Mouse (Mus musculus) heart, adult 2 months (tissue): Measurements from ENCODE around the gene Nfkbil1.

Source experiments
- CTCF ChIP-seq: fragments of 200-600 bp; IDR thresholded peaks from 2 replicates; pipeline ENCODE4 v1.8.1; 2022; ENCODE audit warnings: antibody characterized with exemption, mild to moderate bottlenecking, moderate library complexity
- POLR2A ChIP-seq: fragments of 200-500 bp; IDR thresholded peaks from 2 replicates; pipeline ENCODE4 v1.6.1; 2011; ENCODE audit warnings: mild to moderate bottlenecking, low read depth, low read length, control low read depth; ENCODE audit not compliant: insufficient read depth

- TF ChIP-seq CTCF = no peak
- TF ChIP-seq POLR2A = no peak
Measured at GRCm38 (mm10) chr17:35192924-35193323, 42.7 kb downstream of the Nfkbil1 start.
